Mouse (Mus musculus): ENCODE measurements around the gene Ucn2. TPM values are rescaled to one million over a fixed set of nuclear protein-coding genes. Genes with fewer than 3 reads are reported as not detected.

The Ucn2 gene
- not detected in 2 replicates for polyA plus RNA-seq (2014; fragmentation: Nextera tagmentation; extraction: Ambion mirVana)

DNA sequence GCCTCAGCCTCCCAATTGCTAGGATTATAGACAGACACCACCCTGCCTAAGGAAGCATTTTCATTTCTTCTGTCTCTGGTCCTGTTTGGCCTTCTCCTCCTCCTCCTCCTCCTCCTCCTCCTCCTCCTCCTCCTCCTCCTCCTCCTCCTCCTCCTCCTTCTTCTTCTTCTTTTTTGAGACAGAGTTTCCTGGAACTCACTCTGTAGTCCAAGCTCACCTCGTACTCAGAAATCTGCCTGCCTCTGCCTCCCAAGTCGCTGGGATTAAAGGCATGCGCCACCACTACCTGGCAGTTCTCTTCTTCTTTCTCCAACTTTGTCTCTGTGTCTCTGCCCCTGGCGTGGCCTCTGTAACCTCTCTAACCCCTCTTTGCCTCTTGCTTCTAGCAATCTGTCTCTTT lies at the start of gene Ucn2:
Gene Ucn2, plus strand, starts transcription at position 301 of the 400 bp plus-strand sequence.
- WGBS: 74% methylated on average over 4 of the region's 4 CpGs
- no peak for ATAC-seq (ENCODE audit: insufficient read depth)
- Histone ChIP-seq H3K4me2 (no peak within 1 kb of the TSS), H3K27ac (ENCODE audit: low read depth) (no peak within 1 kb of the TSS), H3K36me3 (ENCODE audit: insufficient read depth) (no peaks in the 10 kb centered on the region), H3K4me3 (ENCODE audit: low read depth, low read length) (no peak within 1 kb of the TSS), H3K9ac (no peak within 1 kb of the TSS), H3K9me3 (ENCODE audit: low read depth, low read length) (no peaks in the 10 kb centered on the region), H3K4me1 (ENCODE audit: insufficient read depth) (0 out of 2 replicates have a peak, but pooled peaks cover 2% of the 10 kb centered on the region), H3K27me3 (ENCODE audit: insufficient read depth, low read length) (no peaks in the 10 kb centered on the region)
- no peak for DNase-seq
- TF ChIP-seq CTCF (IDR thresholded peaks at IDR 0.05; ENCODE audit: low read depth): no peak

DNA sequence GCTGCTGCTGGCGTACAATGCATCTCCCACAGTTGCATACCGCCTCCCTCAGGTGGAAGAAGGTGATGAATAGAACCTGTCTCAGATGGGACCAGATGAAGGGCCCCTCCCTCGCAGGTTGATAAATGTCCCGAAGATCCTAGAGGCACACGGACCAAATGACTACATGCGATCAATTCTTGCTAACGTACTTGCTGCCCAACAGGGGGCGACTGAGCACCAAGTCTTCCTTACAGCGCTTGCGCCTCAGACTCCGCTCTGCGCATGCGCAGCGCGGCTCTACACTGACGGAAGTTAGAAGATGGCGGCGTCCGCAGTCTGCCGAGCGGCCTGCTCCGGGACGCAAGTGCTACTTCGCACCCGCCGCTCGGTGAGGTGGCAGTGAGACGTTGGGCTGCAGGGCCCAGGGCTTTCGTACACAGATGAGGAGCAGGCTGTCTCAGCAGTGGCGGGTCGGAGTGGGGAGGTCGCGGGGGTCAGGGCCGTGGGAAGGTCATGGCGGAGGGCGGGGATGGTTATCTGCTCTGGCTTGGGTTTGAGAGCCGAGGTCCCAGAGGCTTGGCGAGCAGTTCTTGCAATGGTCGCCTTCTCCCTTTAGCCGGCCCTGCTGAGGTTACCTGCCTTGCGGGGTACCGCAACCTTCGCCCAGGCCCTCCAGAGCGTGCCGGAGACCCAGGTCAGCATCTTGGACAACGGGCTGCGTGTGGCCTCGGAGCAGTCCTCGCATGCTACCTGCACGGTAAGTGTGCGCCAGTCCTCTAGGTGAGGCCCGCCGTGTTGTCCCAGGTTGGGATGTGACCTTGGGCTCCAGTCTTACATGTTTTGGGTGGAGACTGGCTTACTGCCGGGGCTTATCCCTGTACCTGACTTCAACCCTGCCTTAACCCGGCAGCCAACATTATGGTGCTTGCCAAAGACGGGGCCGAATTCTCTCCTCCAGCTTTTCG lies 49.1 kb upstream of the Ucn2 start, which contains the start of gene Uqcrc1:
Gene Uqcrc1, plus strand, starts transcription at position 216 of the 947 bp plus-strand sequence.
- DNase-seq: peak; percentile 100
- H3K27me3 ChIP-seq (ENCODE audit: insufficient read depth, low read length): no peaks in the 10 kb centered on the region
- H3K9ac ChIP-seq: peak within 1 kb of the TSS; percentile 91
- peak within 1 kb of the TSS; percentile 97 for H3K4me3 ChIP-seq (ENCODE audit: low read depth, low read length)
- ATAC-seq (ENCODE audit: insufficient read depth): peak; percentile 87
- TF ChIP-seq CTCF (IDR thresholded peaks at IDR 0.05; ENCODE audit: low read depth): peak; percentile 95
- WGBS: 2% methylated on average over 58 of the region's 58 CpGs
- H3K4me2 ChIP-seq: peak within 1 kb of the TSS; percentile 86
- peaks cover 36% of the 10 kb centered on the region for H3K36me3 ChIP-seq (ENCODE audit: insufficient read depth)
- H3K27ac ChIP-seq (ENCODE audit: low read depth): peak within 1 kb of the TSS; percentile 55; the same call in 1 of the 2 replicates
- no peaks in the 10 kb centered on the region for H3K9me3 ChIP-seq (ENCODE audit: low read depth, low read length)
- H3K4me1 ChIP-seq (ENCODE audit: insufficient read depth): no peaks in the 10 kb centered on the region

DNA sequence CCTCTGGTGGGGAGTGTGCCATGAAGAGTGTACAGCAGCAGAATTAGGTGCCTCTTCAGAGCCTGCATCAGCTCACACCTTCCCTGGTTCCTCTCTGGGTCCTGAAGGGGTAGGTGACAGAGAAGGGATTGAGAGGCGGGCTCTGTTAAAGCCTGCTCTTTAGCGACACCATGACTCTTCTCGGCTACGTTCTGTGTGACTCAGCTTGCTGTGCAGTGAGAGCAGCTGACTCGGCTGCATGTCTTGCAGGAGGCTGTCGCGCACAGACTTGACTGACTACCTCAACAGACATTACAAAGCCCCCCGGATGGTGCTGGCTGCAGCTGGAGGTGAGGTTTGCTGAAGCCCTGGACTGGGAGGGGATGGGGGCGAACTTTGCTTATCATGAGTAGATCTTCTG lies 40.7 kb upstream of the Ucn2 start:
- Histone ChIP-seq H3K36me3 (ENCODE audit: insufficient read depth) (peaks cover 92% of the 10 kb centered on the region), H3K4me2 (no peak overlapping the region), H3K4me1 (ENCODE audit: insufficient read depth) (no peaks in the 10 kb centered on the region), H3K27me3 (ENCODE audit: insufficient read depth, low read length) (no peaks in the 10 kb centered on the region), H3K27ac (ENCODE audit: low read depth) (no peak overlapping the region), H3K9ac (no peak overlapping the region), H3K4me3 (ENCODE audit: low read depth, low read length) (no peak overlapping the region), H3K9me3 (ENCODE audit: low read depth, low read length) (no peaks in the 10 kb centered on the region)
- 65% methylated on average over 9 of the region's 9 CpGs for WGBS
- DNase-seq (no peak), ATAC-seq (ENCODE audit: insufficient read depth) (no peak)
- no peak for TF ChIP-seq CTCF (IDR thresholded peaks at IDR 0.05; ENCODE audit: low read depth)

DNA sequence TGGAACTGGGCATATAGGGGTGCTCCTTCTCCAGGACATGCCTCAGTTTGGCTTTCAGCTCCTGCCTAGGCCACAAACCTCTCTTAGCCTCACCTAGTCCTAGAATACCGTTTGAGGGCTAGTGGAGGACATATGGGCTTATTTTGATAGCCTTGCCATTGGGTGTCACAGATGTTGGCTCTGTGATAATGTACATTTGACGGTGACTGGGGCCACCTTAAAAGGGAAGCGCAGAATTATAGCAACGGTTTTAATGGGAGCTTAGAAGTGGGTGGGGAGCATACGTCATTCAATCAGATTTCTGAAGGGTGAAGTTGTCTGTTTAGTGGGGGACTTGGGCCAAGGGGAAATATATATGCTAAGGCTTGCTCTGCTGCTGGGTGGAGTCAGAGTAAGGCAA lies 40.2 kb upstream of the Ucn2 start:
- TF ChIP-seq CTCF (IDR thresholded peaks at IDR 0.05; ENCODE audit: low read depth): no peak
- ATAC-seq (ENCODE audit: insufficient read depth) (no peak), DNase-seq (no peak)
- no peak overlapping the region for H3K4me3 ChIP-seq (ENCODE audit: low read depth, low read length)
- H3K4me1 ChIP-seq (ENCODE audit: insufficient read depth): no peaks in the 10 kb centered on the region
- WGBS: 86% methylated on average over 5 of the region's 5 CpGs
- no peaks in the 10 kb centered on the region for H3K9me3 ChIP-seq (ENCODE audit: low read depth, low read length)
- H3K36me3 ChIP-seq (ENCODE audit: insufficient read depth): peaks cover 92% of the 10 kb centered on the region
- no peaks in the 10 kb centered on the region for H3K27me3 ChIP-seq (ENCODE audit: insufficient read depth, low read length)
- H3K9ac ChIP-seq: no peak overlapping the region
- no peak overlapping the region for H3K27ac ChIP-seq (ENCODE audit: low read depth)
- no peak overlapping the region for H3K4me2 ChIP-seq

DNA sequence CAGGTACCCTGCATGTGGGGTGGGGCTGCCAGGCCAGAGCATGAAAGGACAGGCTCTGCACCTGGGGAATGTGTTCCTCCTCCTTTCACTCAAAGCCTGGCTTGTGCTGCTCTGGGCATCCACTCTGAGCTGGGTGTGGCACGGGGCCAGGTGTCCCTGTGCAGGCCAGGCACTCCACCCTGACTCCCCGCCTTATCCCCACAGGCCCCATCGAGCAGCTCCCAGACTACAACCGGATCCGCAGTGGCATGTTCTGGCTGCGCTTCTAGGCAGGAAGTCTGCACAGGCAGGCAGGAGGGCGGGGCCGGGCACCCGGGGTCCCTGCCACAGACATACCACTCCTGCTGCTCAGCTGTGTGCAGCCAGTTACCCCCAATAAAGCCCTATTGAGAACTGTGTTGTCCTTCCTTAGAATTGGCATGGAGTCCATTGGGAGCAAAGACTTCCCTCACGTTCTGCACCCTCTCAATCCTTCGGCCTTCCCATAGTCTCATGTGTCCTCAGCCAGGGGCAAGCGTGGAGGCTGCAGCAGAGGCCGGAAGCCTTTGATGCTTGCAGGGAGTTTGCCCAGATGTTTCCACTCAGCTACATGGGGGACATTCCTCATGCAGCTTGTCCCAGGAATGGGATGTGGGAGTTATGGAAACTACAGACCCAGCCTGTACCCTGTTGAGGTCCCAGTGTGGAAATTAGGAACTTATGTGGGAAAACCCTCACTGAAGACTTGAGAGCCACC lies 36.4 kb upstream of the Ucn2 start:
- H3K27ac ChIP-seq (ENCODE audit: low read depth): peak overlapping the region; percentile 60; the same call in 1 of the 2 replicates
- no peak for TF ChIP-seq CTCF (IDR thresholded peaks at IDR 0.05; ENCODE audit: low read depth)
- H3K9ac ChIP-seq: no peak overlapping the region
- peaks cover 63% of the 10 kb centered on the region for H3K36me3 ChIP-seq (ENCODE audit: insufficient read depth)
- ATAC-seq (ENCODE audit: insufficient read depth) (peak; percentile 62), DNase-seq (peak; percentile 62)
- peaks cover 11% of the 10 kb centered on the region; the same call in 1 of the 2 replicates for H3K27me3 ChIP-seq (ENCODE audit: insufficient read depth, low read length)
- WGBS: 61% methylated on average over 13 of the region's 13 CpGs
- no peaks in the 10 kb centered on the region for H3K4me1 ChIP-seq (ENCODE audit: insufficient read depth)
- H3K4me3 ChIP-seq (ENCODE audit: low read depth, low read length): no peak overlapping the region
- no peak overlapping the region for H3K4me2 ChIP-seq
- H3K9me3 ChIP-seq (ENCODE audit: low read depth, low read length): no peaks in the 10 kb centered on the region

DNA sequence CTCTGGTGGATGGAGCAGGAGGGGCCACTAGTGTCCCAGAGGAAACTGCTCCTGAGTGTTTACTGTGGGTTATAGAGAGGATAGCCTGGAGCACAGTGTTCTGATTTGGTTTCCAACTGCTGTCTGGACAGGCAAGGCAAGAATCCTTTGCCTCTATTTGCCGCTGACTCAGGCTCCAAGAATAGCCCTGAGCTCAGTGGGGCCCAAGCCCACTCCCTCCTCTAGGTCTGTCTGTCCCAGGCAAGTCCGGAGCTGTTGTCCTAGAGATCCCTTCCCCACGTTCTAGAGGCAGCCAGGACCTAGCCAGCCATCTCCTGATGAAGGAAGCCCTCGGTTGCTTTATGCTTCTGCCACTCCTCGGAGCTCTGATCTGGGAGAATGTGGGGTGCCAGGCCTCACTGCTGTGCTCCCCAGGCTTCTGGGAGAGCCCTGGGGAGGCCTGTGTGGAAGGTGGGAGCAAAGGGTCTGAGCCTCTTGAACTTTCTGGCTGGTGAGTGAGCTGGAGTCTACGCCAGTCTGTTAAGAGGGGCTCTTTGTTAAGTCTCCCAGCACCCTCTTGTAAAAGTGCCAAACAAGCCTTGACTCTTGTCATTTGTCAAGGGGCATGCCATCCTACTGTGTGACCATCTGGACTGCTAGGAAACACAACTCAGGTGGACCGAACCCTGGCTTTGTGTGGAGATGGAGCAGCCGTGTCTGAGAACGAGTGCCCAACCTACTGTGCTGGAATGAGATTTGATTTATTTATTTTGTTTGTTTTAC lies 35.7 kb upstream of the Ucn2 start:
- WGBS: 84% methylated on average over 9 of the region's 9 CpGs
- Histone ChIP-seq H3K27ac (ENCODE audit: low read depth) (peak overlapping the region; percentile 60; the same call in 1 of the 2 replicates), H3K27me3 (ENCODE audit: insufficient read depth, low read length) (peaks cover 11% of the 10 kb centered on the region; the same call in 1 of the 2 replicates), H3K4me1 (ENCODE audit: insufficient read depth) (no peaks in the 10 kb centered on the region), H3K9ac (no peak overlapping the region), H3K4me2 (no peak overlapping the region), H3K36me3 (ENCODE audit: insufficient read depth) (peaks cover 56% of the 10 kb centered on the region), H3K4me3 (ENCODE audit: low read depth, low read length) (no peak overlapping the region), H3K9me3 (ENCODE audit: low read depth, low read length) (no peaks in the 10 kb centered on the region)
- peak; percentile 12 for ATAC-seq (ENCODE audit: insufficient read depth)
- no peak for DNase-seq
- no peak for TF ChIP-seq CTCF (IDR thresholded peaks at IDR 0.05; ENCODE audit: low read depth)
